Mouse (Mus musculus): ENCODE data around the gene Lrrc34. TPM values are rescaled to one million over a fixed set of nuclear protein-coding genes. Genes with fewer than 3 reads are reported as not detected.

Lrrc34 gene
- polyA plus RNA-seq (2014; fragmentation: Nextera tagmentation; extraction: Ambion mirVana) = 0.82 and 1.1 TPM in 2 replicates

GRCm38 (mm10) chr3:30647440-30648090, at the start of gene Lrrc34:
TSS of gene Lrrc34 (minus strand) at chr3:30647869.
- DNase-seq (peak; percentile 77), ATAC-seq (ENCODE audit: low FRiP score, low TSS enrichment) (peak; percentile 53)
- peak within 1 kb of the TSS; percentile 29 for H3K4me3 ChIP-seq (replicated peaks; ENCODE audit: low read depth, low read length)
- H3K36me3 ChIP-seq (ENCODE audit: control insufficient read depth, insufficient read depth, low read length) = no peaks in the 10 kb centered on the region
- peaks cover 12% of the 10 kb centered on the region for H3K27me3 ChIP-seq (ENCODE audit: control insufficient read depth, insufficient read depth, low read length)
- H3K4me2 ChIP-seq (ENCODE audit: low read length) = peak within 1 kb of the TSS; percentile 61
- H3K4me1 ChIP-seq (ENCODE audit: control insufficient read depth, insufficient read depth, low read length) = peaks cover 4% of the 10 kb centered on the region; the same call in 1 of the 2 replicates
- H3K9ac ChIP-seq (replicated peaks; ENCODE audit: low read length) = peak within 1 kb of the TSS; percentile 47
- no peak within 1 kb of the TSS for H3K27ac ChIP-seq (replicated peaks; ENCODE audit: low read depth, low read length)
- no peaks in the 10 kb centered on the region for H3K9me3 ChIP-seq (ENCODE audit: control insufficient read depth, low read length)
- WGBS = 2% methylated on average over 25 of the region's 25 CpGs

GRCm38 (mm10) chr3:30696346-30696745, 48.7 kb upstream of the Lrrc34 start:
- Histone ChIP-seq H3K4me3 (replicated peaks; ENCODE audit: low read depth, low read length) (no peak overlapping the region), H3K9ac (replicated peaks; ENCODE audit: low read length) (no peak overlapping the region), H3K36me3 (ENCODE audit: control insufficient read depth, insufficient read depth, low read length) (no peaks in the 10 kb centered on the region), H3K9me3 (ENCODE audit: control insufficient read depth, low read length) (no peaks in the 10 kb centered on the region), H3K4me1 (ENCODE audit: control insufficient read depth, insufficient read depth, low read length) (no peaks in the 10 kb centered on the region), H3K4me2 (ENCODE audit: low read length) (no peak overlapping the region), H3K27ac (replicated peaks; ENCODE audit: low read depth, low read length) (no peak overlapping the region), H3K27me3 (ENCODE audit: control insufficient read depth, insufficient read depth, low read length) (no peaks in the 10 kb centered on the region)
- 18% methylated on average over 2 of the region's 2 CpGs for WGBS
- DNase-seq (peak; percentile 75), ATAC-seq (ENCODE audit: low FRiP score, low TSS enrichment) (no peak)

GRCm38 (mm10) chr3:30695661-30696060, 48.0 kb upstream of the Lrrc34 start:
- Histone ChIP-seq H3K27ac (replicated peaks; ENCODE audit: low read depth, low read length) (no peak overlapping the region), H3K9me3 (ENCODE audit: control insufficient read depth, low read length) (no peaks in the 10 kb centered on the region), H3K36me3 (ENCODE audit: control insufficient read depth, insufficient read depth, low read length) (no peaks in the 10 kb centered on the region), H3K4me3 (replicated peaks; ENCODE audit: low read depth, low read length) (no peak overlapping the region), H3K4me2 (ENCODE audit: low read length) (no peak overlapping the region), H3K27me3 (ENCODE audit: control insufficient read depth, insufficient read depth, low read length) (no peaks in the 10 kb centered on the region), H3K4me1 (ENCODE audit: control insufficient read depth, insufficient read depth, low read length) (no peaks in the 10 kb centered on the region), H3K9ac (replicated peaks; ENCODE audit: low read length) (no peak overlapping the region)
- DNase-seq (no peak), ATAC-seq (ENCODE audit: low FRiP score, low TSS enrichment) (no peak)
- WGBS = 91% methylated on average over 2 of the region's 2 CpGs

GRCm38 (mm10) chr3:30690976-30691375, 43.3 kb upstream of the Lrrc34 start:
- Histone ChIP-seq H3K4me1 (ENCODE audit: control insufficient read depth, insufficient read depth, low read length) (no peaks in the 10 kb centered on the region), H3K27me3 (ENCODE audit: control insufficient read depth, insufficient read depth, low read length) (no peaks in the 10 kb centered on the region), H3K27ac (replicated peaks; ENCODE audit: low read depth, low read length) (no peak overlapping the region), H3K36me3 (ENCODE audit: control insufficient read depth, insufficient read depth, low read length) (no peaks in the 10 kb centered on the region), H3K4me3 (replicated peaks; ENCODE audit: low read depth, low read length) (no peak overlapping the region), H3K4me2 (ENCODE audit: low read length) (no peak overlapping the region), H3K9me3 (ENCODE audit: control insufficient read depth, low read length) (no peaks in the 10 kb centered on the region), H3K9ac (replicated peaks; ENCODE audit: low read length) (no peak overlapping the region)
- WGBS = 77% methylated on average over 7 of the region's 7 CpGs
- DNase-seq = no peak
- no peak for ATAC-seq (ENCODE audit: low FRiP score, low TSS enrichment)

- Histone ChIP-seq H3K36me3 (ENCODE audit: control insufficient read depth, insufficient read depth, low read length) (no peaks in the 10 kb centered on the region), H3K9me3 (ENCODE audit: control insufficient read depth, low read length) (no peaks in the 10 kb centered on the region), H3K27me3 (ENCODE audit: control insufficient read depth, insufficient read depth, low read length) (no peaks in the 10 kb centered on the region), H3K27ac (replicated peaks; ENCODE audit: low read depth, low read length) (no peak overlapping the region), H3K4me3 (replicated peaks; ENCODE audit: low read depth, low read length) (no peak overlapping the region), H3K4me2 (ENCODE audit: low read length) (no peak overlapping the region), H3K4me1 (ENCODE audit: control insufficient read depth, insufficient read depth, low read length) (no peaks in the 10 kb centered on the region), H3K9ac (replicated peaks; ENCODE audit: low read length) (no peak overlapping the region)
- WGBS = 84% methylated on average over 3 of the region's 3 CpGs
- no peak for ATAC-seq (ENCODE audit: low FRiP score, low TSS enrichment)
- DNase-seq = no peak
These were observed 39.5 kb upstream of the Lrrc34 start for GRCm38 (mm10) chr3:30687216-30687615.

- H3K27ac ChIP-seq (replicated peaks; ENCODE audit: low read depth, low read length) = no peak overlapping the region
- 93% methylated on average over 6 of the region's 6 CpGs for WGBS
- H3K9ac ChIP-seq (replicated peaks; ENCODE audit: low read length) = no peak overlapping the region
- H3K9me3 ChIP-seq (ENCODE audit: control insufficient read depth, low read length) = no peaks in the 10 kb centered on the region
- no peak overlapping the region for H3K4me2 ChIP-seq (ENCODE audit: low read length)
- no peaks in the 10 kb centered on the region for H3K36me3 ChIP-seq (ENCODE audit: control insufficient read depth, insufficient read depth, low read length)
- ATAC-seq (ENCODE audit: low FRiP score, low TSS enrichment) (no peak), DNase-seq (no peak)
- no peaks in the 10 kb centered on the region for H3K27me3 ChIP-seq (ENCODE audit: control insufficient read depth, insufficient read depth, low read length)
- H3K4me1 ChIP-seq (ENCODE audit: control insufficient read depth, insufficient read depth, low read length) = no peaks in the 10 kb centered on the region
- H3K4me3 ChIP-seq (replicated peaks; ENCODE audit: low read depth, low read length) = no peak overlapping the region
These were observed 35.5 kb upstream of the Lrrc34 start for GRCm38 (mm10) chr3:30683190-30683589.

GRCm38 (mm10) chr3:30658486-30658885, 10.8 kb upstream of the Lrrc34 start:
- Histone ChIP-seq H3K4me1 (ENCODE audit: control insufficient read depth, insufficient read depth, low read length) (no peaks in the 10 kb centered on the region), H3K9ac (replicated peaks; ENCODE audit: low read length) (no peak overlapping the region), H3K36me3 (ENCODE audit: control insufficient read depth, insufficient read depth, low read length) (no peaks in the 10 kb centered on the region), H3K27me3 (ENCODE audit: control insufficient read depth, insufficient read depth, low read length) (no peaks in the 10 kb centered on the region), H3K4me3 (replicated peaks; ENCODE audit: low read depth, low read length) (no peak overlapping the region), H3K4me2 (ENCODE audit: low read length) (no peak overlapping the region), H3K27ac (replicated peaks; ENCODE audit: low read depth, low read length) (no peak overlapping the region), H3K9me3 (ENCODE audit: control insufficient read depth, low read length) (no peaks in the 10 kb centered on the region)
- DNase-seq (no peak), ATAC-seq (ENCODE audit: low FRiP score, low TSS enrichment) (no peak)
- 90% methylated on average over 9 of the region's 9 CpGs for WGBS

GRCm38 (mm10) chr3:30655937-30656336, 8.3 kb upstream of the Lrrc34 start:
- Histone ChIP-seq H3K27me3 (ENCODE audit: control insufficient read depth, insufficient read depth, low read length) (no peaks in the 10 kb centered on the region), H3K27ac (replicated peaks; ENCODE audit: low read depth, low read length) (no peak overlapping the region), H3K36me3 (ENCODE audit: control insufficient read depth, insufficient read depth, low read length) (no peaks in the 10 kb centered on the region), H3K4me1 (ENCODE audit: control insufficient read depth, insufficient read depth, low read length) (no peaks in the 10 kb centered on the region), H3K4me2 (ENCODE audit: low read length) (no peak overlapping the region), H3K9ac (replicated peaks; ENCODE audit: low read length) (no peak overlapping the region), H3K4me3 (replicated peaks; ENCODE audit: low read depth, low read length) (no peak overlapping the region), H3K9me3 (ENCODE audit: control insufficient read depth, low read length) (no peaks in the 10 kb centered on the region)
- DNase-seq (no peak), ATAC-seq (ENCODE audit: low FRiP score, low TSS enrichment) (no peak)
- WGBS = 88% methylated on average over 5 of the region's 5 CpGs
